Mouse (Mus musculus): ENCODE data around the gene Prokr1.

- TF ChIP-seq CTCF (IDR thresholded peaks at IDR 0.05) (no peak), POLR2A (IDR thresholded peaks at IDR 0.05; ENCODE audit: insufficient read depth, low read depth, low read length) (no peak), EP300 (IDR thresholded peaks at IDR 0.05; ENCODE audit: insufficient read depth, low read depth, low read length) (no peak)
These were observed 3.6 kb upstream of the Prokr1 start for GRCm38 (mm10) chr6:87594188-87594587.
